In genomic region chr19:47291307-47292080, GRCm38 (mm10) we compare ENCODE assay signal across 9 mouse cellular contexts.
DNase-seq lines count a peak whose midpoint lies in the region; ATAC-seq and TF ChIP-seq lines count a peak whose summit lies in the region.
"Had no signal": no experiment of that assay in that cellular context is flagged by ENCODE, and none has a peak within 500 bp of the region (broad histone marks: within the 10 kb centered on the region; RNA-seq: fewer than 3 reads in every experiment).

No protein-coding gene starts in this region.

- DNase-seq in 3T3-L1 (ENCODE audit: low read depth, low spot score) = peak; percentile 24
- DNase-seq in limb, embryonic 11.5 days (ENCODE audit: low spot score) = peak; percentile 53
- DNase-seq in frontal cortex, postnatal 10 days (ENCODE audit: low spot score in 2 of 2) = no peak
- no peak for DNase-seq in urinary bladder, postnatal 10 days (ENCODE audit: low spot score)
- no peak for DNase-seq in gastrocnemius, adult 18-20 months (ENCODE audit: low spot score)

- H3K4me2 ChIP-seq in heart, embryonic 16.5 days (ENCODE audit: low read depth, low read length) = no peak overlapping the region
- no peak overlapping the region for H3K4me2 ChIP-seq in limb, embryonic 11.5 days (ENCODE audit: low read depth, severe bottlenecking)

- TF ChIP-seq EP300 in ES-Bruce4 (IDR thresholded peaks at IDR 0.05; ENCODE audit: insufficient read depth, low read depth, low read length) = peak; percentile 61; the same call in 1 of the 2 replicates

- no peaks in the 10 kb centered on the region for H3K9me3 ChIP-seq in ES-Bruce4 (replicated peaks; ENCODE audit: control insufficient read depth, insufficient read depth, low read length, poor library complexity, severe bottlenecking)
- no peaks in the 10 kb centered on the region for H3K9me3 ChIP-seq in heart, embryonic 16.5 days (replicated peaks; ENCODE audit: control insufficient read depth, low read length)
- H3K9me3 ChIP-seq in limb, embryonic 11.5 days (ENCODE audit: control insufficient read depth, low read length) = no peaks in the 10 kb centered on the region

- H3K27me3 ChIP-seq in ES-Bruce4 (ENCODE audit: control insufficient read depth, insufficient read depth, low read length, poor library complexity, severe bottlenecking) = no peaks in the 10 kb centered on the region
- no peaks in the 10 kb centered on the region for H3K27me3 ChIP-seq in heart, embryonic 16.5 days (ENCODE audit: control insufficient read depth, insufficient read depth, low read length)
- no peaks in the 10 kb centered on the region for H3K27me3 ChIP-seq in limb, embryonic 11.5 days (ENCODE audit: control insufficient read depth, insufficient read depth, low read length)

- ATAC-seq in heart, embryonic 16.5 days (replicated peaks; ENCODE audit: extremely low read depth, insufficient read depth, low FRiP score) = peak; percentile 20; the same call in 1 of the 2 replicates
- peak; percentile 58; the same call in 1 of the 2 replicates for ATAC-seq in limb, embryonic 11.5 days (ENCODE audit: insufficient number of reproducible peaks, low FRiP score, low TSS enrichment, low read depth)
- no peak for ATAC-seq in activated CD4-positive, CD25-positive, alpha-beta regulatory T cell, adult 4 months

- TF ChIP-seq CTCF in ES-Bruce4 (IDR thresholded peaks at IDR 0.05; ENCODE audit: low read depth, low read length) = no peak

- WGBS in heart, embryonic 16.5 days = 63% methylated on average over 7 of the region's 7 CpGs
- WGBS in limb, embryonic 11.5 days = 27% methylated on average over 7 of the region's 7 CpGs

- H3K27ac ChIP-seq in ES-Bruce4 (ENCODE audit: insufficient read depth, low read length) = no peak overlapping the region
- peak overlapping the region; percentile 80 for H3K27ac ChIP-seq in heart, embryonic 16.5 days (ENCODE audit: low read length)
- H3K27ac ChIP-seq in limb, embryonic 11.5 days (replicated peaks; ENCODE audit: low read depth, low read length) = no peak overlapping the region; the same call in 1 of the 2 replicates

- no peak overlapping the region for H3K4me3 ChIP-seq in ES-Bruce4 (ENCODE audit: low read depth, low read length)
- no peak overlapping the region for H3K4me3 ChIP-seq in heart, embryonic 16.5 days (ENCODE audit: low read length)
- no peak overlapping the region for H3K4me3 ChIP-seq in limb, embryonic 11.5 days (ENCODE audit: low read depth, low read length)
- H3K4me3 ChIP-seq: myocyte had no signal

- H3K36me3 ChIP-seq in ES-Bruce4 (ENCODE audit: control insufficient read depth, insufficient read depth, low read length, poor library complexity, severe bottlenecking) = no peaks in the 10 kb centered on the region
- peaks cover 2% of the 10 kb centered on the region; the same call in 1 of the 2 replicates for H3K36me3 ChIP-seq in heart, embryonic 16.5 days (ENCODE audit: control insufficient read depth, insufficient read depth)
- no peaks in the 10 kb centered on the region for H3K36me3 ChIP-seq in limb, embryonic 11.5 days (ENCODE audit: control insufficient read depth, insufficient read depth, low read length)

- H3K4me1 ChIP-seq in ES-Bruce4 (ENCODE audit: control insufficient read depth, insufficient read depth, low read length) = peaks cover 2% of the 10 kb centered on the region
- H3K4me1 ChIP-seq in heart, embryonic 16.5 days (ENCODE audit: control insufficient read depth, insufficient read depth, low read length) = peaks cover 37% of the 10 kb centered on the region
- peaks cover 27% of the 10 kb centered on the region for H3K4me1 ChIP-seq in limb, embryonic 11.5 days (ENCODE audit: control insufficient read depth, insufficient read depth, low read length)

- no peak overlapping the region for H3K9ac ChIP-seq in ES-Bruce4 (ENCODE audit: low read depth, poor library complexity, severe bottlenecking)
- H3K9ac ChIP-seq in heart, embryonic 16.5 days (ENCODE audit: low read length) = peak overlapping the region; percentile 23; the same call in 1 of the 2 replicates
- H3K9ac ChIP-seq in limb, embryonic 11.5 days (ENCODE audit: low read length) = peak overlapping the region; percentile 9; the same call in 1 of the 2 replicates

- TF ChIP-seq POLR2A in ES-Bruce4 (IDR thresholded peaks at IDR 0.05; ENCODE audit: insufficient read depth, low read length) = no peak

Comparison
In these comparisons a context has a peak if more than half of its experiments do, and no peak if none do; other contexts are left out.
1. DNase-seq: peak in 3T3-L1 (single experiment) and limb, embryonic 11.5 days (single experiment); none in frontal cortex, postnatal 10 days (0 of 2), urinary bladder, postnatal 10 days (single experiment) and gastrocnemius, adult 18-20 months (single experiment).